Mouse (Mus musculus): ENCODE data around the gene Cxcl14.
A peak's percentile ranks its signal among the peaks of the same experiment; 100 is the strongest.

GRCm38 (mm10) chr13:56280356-56280755 lies 16.0 kb downstream of the Cxcl14 start:
- TF ChIP-seq POLR2A (IDR thresholded peaks at IDR 0.05; ENCODE audit: extremely low read depth, insufficient read depth, low read length) (no peak), CTCF (IDR thresholded peaks at IDR 0.05; ENCODE audit: low read depth, low read length) (peak; percentile 32; the same call in 1 of the 2 replicates)

Data from liver, adult 2 months (tissue).